Mouse (Mus musculus): Measurements from ENCODE around the gene Nat8f2. TPM values are rescaled to one million over a fixed set of nuclear protein-coding genes. Genes with fewer than 3 reads are reported as not detected.

The Nat8f2 gene
- polyA plus RNA-seq, 2 experiments = not detected

- Histone ChIP-seq H3K4me3 (replicated peaks; ENCODE audit: low read length) (no peak overlapping the region), H3K9me3 (ENCODE audit: control insufficient read depth, low read length) (no peaks in the 10 kb centered on the region), H3K27ac (replicated peaks; ENCODE audit: low read depth, low read length) (no peak overlapping the region), H3K4me2 (replicated peaks; ENCODE audit: low read depth, low read length, severe bottlenecking) (no peak overlapping the region), H3K27me3 (ENCODE audit: control insufficient read depth, insufficient read depth, low read length) (no peaks in the 10 kb centered on the region), H3K9ac (ENCODE audit: low read depth, low read length, severe bottlenecking) (no peak overlapping the region), H3K36me3 (ENCODE audit: control insufficient read depth, insufficient read depth, low read length) (no peaks in the 10 kb centered on the region), H3K4me1 (ENCODE audit: control insufficient read depth, insufficient read depth, low read length) (no peaks in the 10 kb centered on the region)
- WGBS = 85% methylated on average over 1 of the region's 1 CpGs
- ATAC-seq (ENCODE audit: low FRiP score, low read depth) (no peak), DNase-seq (ENCODE audit: low spot score) (no peak)
- TF ChIP-seq POLR2A (IDR thresholded peaks at IDR 0.05; ENCODE audit: borderline replicate concordance, extremely low read depth, insufficient read depth, insufficient read length) = no peak
Measured at GRCm38 (mm10) chr6:85856194-85856678, 12.7 kb downstream of the Nat8f2 start.

- no peaks in the 10 kb centered on the region for H3K27me3 ChIP-seq (ENCODE audit: control insufficient read depth, insufficient read depth, low read length)
- H3K9me3 ChIP-seq (ENCODE audit: control insufficient read depth, low read length) = no peaks in the 10 kb centered on the region
- no peak for TF ChIP-seq POLR2A (IDR thresholded peaks at IDR 0.05; ENCODE audit: borderline replicate concordance, extremely low read depth, insufficient read depth, insufficient read length)
- 84% methylated on average over 3 of the region's 3 CpGs for WGBS
- no peaks in the 10 kb centered on the region for H3K36me3 ChIP-seq (ENCODE audit: control insufficient read depth, insufficient read depth, low read length)
- no peak overlapping the region for H3K27ac ChIP-seq (replicated peaks; ENCODE audit: low read depth, low read length)
- H3K9ac ChIP-seq (ENCODE audit: low read depth, low read length, severe bottlenecking) = no peak overlapping the region
- no peak for DNase-seq (ENCODE audit: low spot score)
- no peak overlapping the region for H3K4me2 ChIP-seq (replicated peaks; ENCODE audit: low read depth, low read length, severe bottlenecking)
- H3K4me3 ChIP-seq (replicated peaks; ENCODE audit: low read length) = no peak overlapping the region
- ATAC-seq (ENCODE audit: low FRiP score, low read depth) = no peak
- H3K4me1 ChIP-seq (ENCODE audit: control insufficient read depth, insufficient read depth, low read length) = no peaks in the 10 kb centered on the region
Measured at GRCm38 (mm10) chr6:85853481-85853880, 15.5 kb downstream of the Nat8f2 start.

DNA sequence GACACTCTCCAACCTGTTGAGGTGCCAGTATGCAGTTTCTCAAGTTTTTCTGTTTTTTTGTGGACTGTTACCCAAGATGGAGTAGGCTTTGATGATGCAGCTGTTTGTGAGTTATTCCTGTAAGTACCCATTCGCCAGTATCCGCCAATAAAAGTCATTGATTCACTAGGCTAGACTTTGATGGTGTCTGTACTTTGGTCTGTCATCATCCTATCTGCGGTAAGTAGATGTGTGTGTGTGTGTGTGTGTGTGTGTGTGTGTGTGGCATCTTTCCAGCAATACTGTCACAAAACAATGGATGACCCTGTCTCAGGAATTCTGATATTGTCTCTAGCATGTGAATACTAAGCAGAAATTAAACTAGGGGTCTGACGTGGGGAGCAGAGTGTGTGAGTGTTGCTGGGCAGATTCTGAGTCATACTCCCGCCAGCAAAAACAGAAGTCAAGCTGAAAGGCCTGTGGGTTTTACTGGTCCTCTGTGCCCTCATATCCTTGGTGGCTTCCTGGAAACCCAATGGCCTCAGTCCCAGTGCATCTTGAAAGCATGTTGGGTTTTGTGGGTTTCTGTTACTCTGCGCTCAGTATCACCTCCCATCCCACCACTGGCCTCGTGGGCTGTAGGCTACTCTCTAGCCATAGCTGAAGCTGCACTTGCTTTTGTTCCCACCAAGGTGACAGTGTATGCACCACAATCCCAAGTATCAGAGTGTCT is 17.7 kb downstream of the Nat8f2 start:
- H3K4me1 ChIP-seq (ENCODE audit: control insufficient read depth, insufficient read depth, low read length) = no peaks in the 10 kb centered on the region
- 84% methylated on average over 7 of the region's 7 CpGs for WGBS
- H3K36me3 ChIP-seq (ENCODE audit: control insufficient read depth, insufficient read depth, low read length) = no peaks in the 10 kb centered on the region
- TF ChIP-seq POLR2A (IDR thresholded peaks at IDR 0.05; ENCODE audit: borderline replicate concordance, extremely low read depth, insufficient read depth, insufficient read length) = no peak
- no peak overlapping the region for H3K27ac ChIP-seq (replicated peaks; ENCODE audit: low read depth, low read length)
- no peak overlapping the region for H3K9ac ChIP-seq (ENCODE audit: low read depth, low read length, severe bottlenecking)
- no peak overlapping the region for H3K4me3 ChIP-seq (replicated peaks; ENCODE audit: low read length)
- H3K9me3 ChIP-seq (ENCODE audit: control insufficient read depth, low read length) = no peaks in the 10 kb centered on the region
- DNase-seq (ENCODE audit: low spot score) (no peak), ATAC-seq (ENCODE audit: low FRiP score, low read depth) (no peak)
- no peak overlapping the region for H3K4me2 ChIP-seq (replicated peaks; ENCODE audit: low read depth, low read length, severe bottlenecking)
- H3K27me3 ChIP-seq (ENCODE audit: control insufficient read depth, insufficient read depth, low read length) = no peaks in the 10 kb centered on the region

GRCm38 (mm10) chr6:85849240-85849639 is 19.7 kb downstream of the Nat8f2 start:
- H3K4me3 ChIP-seq (replicated peaks; ENCODE audit: low read length) = no peak overlapping the region
- H3K4me2 ChIP-seq (replicated peaks; ENCODE audit: low read depth, low read length, severe bottlenecking) = no peak overlapping the region
- H3K4me1 ChIP-seq (ENCODE audit: control insufficient read depth, insufficient read depth, low read length) = no peaks in the 10 kb centered on the region
- H3K9me3 ChIP-seq (ENCODE audit: control insufficient read depth, low read length) = no peaks in the 10 kb centered on the region
- no peak for TF ChIP-seq POLR2A (IDR thresholded peaks at IDR 0.05; ENCODE audit: borderline replicate concordance, extremely low read depth, insufficient read depth, insufficient read length)
- ATAC-seq (ENCODE audit: low FRiP score, low read depth) = no peak
- no peaks in the 10 kb centered on the region for H3K36me3 ChIP-seq (ENCODE audit: control insufficient read depth, insufficient read depth, low read length)
- H3K9ac ChIP-seq (ENCODE audit: low read depth, low read length, severe bottlenecking) = no peak overlapping the region
- no peak overlapping the region for H3K27ac ChIP-seq (replicated peaks; ENCODE audit: low read depth, low read length)
- no peaks in the 10 kb centered on the region for H3K27me3 ChIP-seq (ENCODE audit: control insufficient read depth, insufficient read depth, low read length)
- WGBS = 48% methylated on average over 2 of the region's 2 CpGs
- no peak for DNase-seq (ENCODE audit: low spot score)

- ATAC-seq (ENCODE audit: low FRiP score, low read depth) (no peak), DNase-seq (ENCODE audit: low spot score) (no peak)
- Histone ChIP-seq H3K9ac (ENCODE audit: low read depth, low read length, severe bottlenecking) (no peak overlapping the region), H3K27ac (replicated peaks; ENCODE audit: low read depth, low read length) (no peak overlapping the region), H3K36me3 (ENCODE audit: control insufficient read depth, insufficient read depth, low read length) (no peaks in the 10 kb centered on the region), H3K4me3 (replicated peaks; ENCODE audit: low read length) (no peak overlapping the region), H3K27me3 (ENCODE audit: control insufficient read depth, insufficient read depth, low read length) (no peaks in the 10 kb centered on the region), H3K4me1 (ENCODE audit: control insufficient read depth, insufficient read depth, low read length) (no peaks in the 10 kb centered on the region), H3K9me3 (ENCODE audit: control insufficient read depth, low read length) (no peaks in the 10 kb centered on the region), H3K4me2 (replicated peaks; ENCODE audit: low read depth, low read length, severe bottlenecking) (no peak overlapping the region)
- TF ChIP-seq POLR2A (IDR thresholded peaks at IDR 0.05; ENCODE audit: borderline replicate concordance, extremely low read depth, insufficient read depth, insufficient read length) = no peak
- 85% methylated on average over 4 of the region's 4 CpGs for WGBS
Measured at GRCm38 (mm10) chr6:85848140-85848539, 20.8 kb downstream of the Nat8f2 start.

All from limb, embryonic 14.5 days (tissue).